Mouse (Mus musculus): ENCODE data around the gene 4921507P07Rik. TPM values are rescaled to one million over a fixed set of nuclear protein-coding genes. Genes with fewer than 3 reads are reported as not detected.

Gene 4921507P07Rik
- total RNA-seq, 2 experiments from 2014 or later = 0.81 to 1.4 TPM

Other genes starting within 250 kb of the 4921507P07Rik start
- gene Osbpl3, start 140.4 kb downstream of the 4921507P07Rik start, total RNA-seq (2015) = 9.0 and 10.7 TPM in 2 replicates
- gene Osbpl3, start 140.4 kb downstream of the 4921507P07Rik start, total RNA-seq (2017) = 15.5 and 17.9 TPM in 2 replicates
- 85.5 and 98.8 TPM in 2 replicates for gene Cycs, start 30.1 kb downstream of the 4921507P07Rik start, total RNA-seq (2015)
- gene Cycs, start 30.1 kb downstream of the 4921507P07Rik start, total RNA-seq (2017) = 91.9 and 104 TPM in 2 replicates
- not detected in 2 replicates for gene Npvf, start 57.8 kb upstream of the 4921507P07Rik start, total RNA-seq (2015)
- gene Npvf, start 57.8 kb upstream of the 4921507P07Rik start, total RNA-seq (2017) = not detected in 2 replicates

Measured in megakaryocyte, adult 5-6 weeks (primary cell).